8 mouse cellular contexts compared by ENCODE assay signal in the genomic region with DNA sequence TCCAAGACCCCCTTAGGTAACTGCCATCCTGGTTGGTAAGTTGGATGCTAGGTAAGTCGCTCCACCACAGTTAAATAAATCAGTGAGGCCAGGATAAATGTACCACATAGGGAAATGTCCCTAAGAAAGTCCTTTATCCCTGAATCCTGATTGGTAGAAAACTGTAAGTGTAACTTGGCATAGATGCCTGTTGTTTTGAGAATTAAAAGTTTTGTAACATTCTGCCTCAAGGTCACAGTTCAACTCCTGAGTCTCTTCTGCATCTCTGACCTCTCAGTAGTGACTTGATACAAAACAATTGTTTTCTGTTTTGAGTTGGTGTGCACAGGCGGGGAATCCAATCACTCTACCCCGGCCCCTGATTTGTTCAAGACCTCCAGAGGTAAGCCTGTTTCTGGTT. TPM values are rescaled to one million over a fixed set of nuclear protein-coding genes. Genes with fewer than 3 reads are reported as not detected.
DNase-seq lines count a peak whose midpoint lies in the region; ATAC-seq and TF ChIP-seq lines count a peak whose summit lies in the region.

A gene (plus strand): TSS at position 264 of the 400 bp plus-strand sequence.

- H3K4me3 ChIP-seq in gastrocnemius, adult 2 months = no peak within 1 kb of the TSS
- no peak within 1 kb of the TSS for H3K4me3 ChIP-seq in hindbrain, postnatal 0 days (ENCODE audit: low read length)

- H3K36me3 ChIP-seq in hindbrain, postnatal 0 days (ENCODE audit: insufficient read depth, low read length) = no peaks in the 10 kb centered on the region

- H3K27ac ChIP-seq in gastrocnemius, adult 2 months = no peak within 1 kb of the TSS
- H3K27ac ChIP-seq in hindbrain, postnatal 0 days = no peak within 1 kb of the TSS

- ATAC-seq in hindbrain, postnatal 0 days = no peak
- no peak for ATAC-seq in megakaryocyte, adult 5-6 weeks (ENCODE audit: poor library complexity, severe bottlenecking)

- H3K4me2 ChIP-seq in hindbrain, postnatal 0 days (ENCODE audit: low read depth, low read length) = no peak within 1 kb of the TSS

- intact Hi-C loops in gastrocnemius, adult 2 months (cut with DNase I) = no loop called here

- no peak for DNase-seq in heart, adult 18-20 months
- no peak for DNase-seq in heart, adult 9 months (ENCODE audit: low spot score in 2 of 2)
- DNase-seq in adrenal gland, adult 8-10 months = no peak
- DNase-seq in gastrocnemius, adult 2 months = no peak
- no peak for DNase-seq in hindbrain, postnatal 0 days (ENCODE audit: low spot score)
- no peak for DNase-seq in retina, postnatal 1 day
- DNase-seq in lung, adult 18-20 months = no peak

- WGBS in hindbrain, postnatal 0 days = 85% methylated on average over 3 of the region's 3 CpGs

- no peak within 1 kb of the TSS for H3K9ac ChIP-seq in hindbrain, postnatal 0 days (replicated peaks; ENCODE audit: low read length)

- no peaks in the 10 kb centered on the region for H3K4me1 ChIP-seq in hindbrain, postnatal 0 days (ENCODE audit: insufficient read depth, low read length)

- no peak for TF ChIP-seq CTCF in gastrocnemius, adult 2 months (IDR thresholded peaks at IDR 0.05)
- TF ChIP-seq CTCF in hindbrain, postnatal 0 days (IDR thresholded peaks at IDR 0.05; ENCODE audit: low read depth) = no peak

- H3K9me3 ChIP-seq in hindbrain, postnatal 0 days (ENCODE audit: low read length) = no peaks in the 10 kb centered on the region

- H3K27me3 ChIP-seq in hindbrain, postnatal 0 days (ENCODE audit: insufficient read depth, low read length) = no peaks in the 10 kb centered on the region

RNA-seq across cellular contexts. Expression of the gene that starts here (rescaled TPM):
- total RNA-seq in heart, adult 18-20 months (2021) = 10 to 100 TPM; 93.5 to 96.6 TPM
- 100 to 1,000 TPM; 223 to 300 (median 260) TPM for total RNA-seq in adrenal gland, adult 8-10 months (2022)
- total RNA-seq in gastrocnemius, adult 2 months (2021) = 10 to 100 TPM; 71.3 to 71.5 TPM
- total RNA-seq in hindbrain, postnatal 0 days (2014; rRNA removed) = 483 and 563 TPM in 2 replicates
- polyA plus RNA-seq in hindbrain, postnatal 0 days (2015; fragmentation: Nextera tagmentation; extraction: Ambion mirVana) = 176 and 184 TPM in 2 replicates
- 137 and 186 TPM in 2 replicates for total RNA-seq in megakaryocyte, adult 5-6 weeks (2015)
- 207 and 222 TPM in 2 replicates for total RNA-seq in megakaryocyte, adult 5-6 weeks (2017)
